In the genomic region with DNA sequence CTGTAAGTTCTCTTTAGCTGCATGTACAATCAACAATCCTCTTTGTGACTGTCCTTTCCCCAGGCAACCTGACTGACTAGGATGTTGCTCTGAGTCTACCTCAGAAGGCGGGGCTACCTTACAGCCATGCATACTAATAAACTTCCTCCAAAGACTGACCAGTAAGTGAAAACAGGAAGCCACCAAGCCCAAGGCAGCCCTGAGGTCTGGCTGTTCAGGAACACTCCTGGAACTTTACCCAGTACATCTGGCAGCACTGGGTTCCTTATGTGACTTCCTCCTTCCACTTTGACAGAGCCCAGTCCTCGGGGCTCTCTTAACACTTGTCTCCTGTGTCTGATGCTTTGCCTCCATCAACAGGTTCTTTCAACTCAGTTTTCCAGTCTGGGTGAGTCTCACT, we compare ENCODE assay signal across 14 mouse cellular contexts.
DNase-seq lines count a peak whose midpoint lies in the region; ATAC-seq and TF ChIP-seq lines count a peak whose summit lies in the region.
"Had no signal": no experiment of that assay in that cellular context is flagged by ENCODE, and none has a peak within 500 bp of the region (broad histone marks: within the 10 kb centered on the region; RNA-seq: fewer than 3 reads in every experiment).

No protein-coding gene starts in this region.

- WGBS in lung, embryonic 14.5 days: 80% methylated on average over 2 of the region's 2 CpGs
- WGBS in large intestine, adult 2 months: 50% methylated on average over 2 of the region's 2 CpGs
- 83% methylated on average over 2 of the region's 2 CpGs for WGBS in forebrain, embryonic 16.5 days
- WGBS in hindbrain, embryonic 11.5 days: 86% methylated on average over 2 of the region's 2 CpGs

- no peak for ATAC-seq in lung, embryonic 14.5 days (ENCODE audit: insufficient read depth)
- no peak for ATAC-seq in forebrain, embryonic 16.5 days
- no peak for ATAC-seq in hindbrain, embryonic 11.5 days (ENCODE audit: low FRiP score)

- no peaks in the 10 kb centered on the region for H3K9me3 ChIP-seq in lung, embryonic 14.5 days (ENCODE audit: low read depth, low read length)
- no peaks in the 10 kb centered on the region for H3K9me3 ChIP-seq in forebrain, embryonic 16.5 days (ENCODE audit: control insufficient read depth, low read length)
- no peaks in the 10 kb centered on the region for H3K9me3 ChIP-seq in hindbrain, embryonic 11.5 days (ENCODE audit: control insufficient read depth, low read length)
- H3K9me3 ChIP-seq: midbrain, embryonic 12.5 days; neural tube, embryonic 12.5 days had no signal

- H3K4me1 ChIP-seq in lung, embryonic 14.5 days (ENCODE audit: insufficient read depth): no peaks in the 10 kb centered on the region
- H3K4me1 ChIP-seq in forebrain, embryonic 16.5 days (replicated peaks; ENCODE audit: control insufficient read depth, insufficient read depth, low read length): no peaks in the 10 kb centered on the region
- H3K4me1 ChIP-seq in hindbrain, embryonic 11.5 days (replicated peaks; ENCODE audit: control insufficient read depth, insufficient read depth, low read length): no peaks in the 10 kb centered on the region
- H3K4me1 ChIP-seq: midbrain, embryonic 12.5 days; neural tube, embryonic 12.5 days had no signal

- H3K4me3 ChIP-seq in gastrocnemius, adult 2 months: no peak overlapping the region
- no peak overlapping the region for H3K4me3 ChIP-seq in lung, embryonic 14.5 days (ENCODE audit: low read depth, low read length)
- H3K4me3 ChIP-seq in forebrain, embryonic 16.5 days (replicated peaks; ENCODE audit: low read length): no peak overlapping the region
- no peak overlapping the region for H3K4me3 ChIP-seq in hindbrain, embryonic 11.5 days (ENCODE audit: low read depth, low read length)
- H3K4me3 ChIP-seq: midbrain, embryonic 12.5 days; neural tube, embryonic 12.5 days had no signal

- DNase-seq in gastrocnemius, adult 2 months: no peak
- no peak for DNase-seq in gastrocnemius, postnatal 14 days
- peak; percentile 7 for DNase-seq in lung, embryonic 14.5 days
- no peak for DNase-seq in lung, postnatal 14 days
- peak; percentile 25 for DNase-seq in large intestine, adult 2 months (ENCODE audit: low read depth, low spot score)
- peak; percentile 23 to 28 for DNase-seq in natural killer cell, adult 2 months (ENCODE audit: low spot score in 2 of 2)
- DNase-seq in hindbrain, embryonic 11.5 days (ENCODE audit: low spot score): no peak
- DNase-seq: cerebellum, adult 9-10 months; heart, postnatal 14 days; thymus, postnatal 25 days had no signal

- no peak for TF ChIP-seq CTCF in gastrocnemius, adult 2 months (IDR thresholded peaks at IDR 0.05)
- TF ChIP-seq CTCF in lung, embryonic 14.5 days (IDR thresholded peaks at IDR 0.05; ENCODE audit: low read depth): no peak

- no peaks in the 10 kb centered on the region for H3K27me3 ChIP-seq in lung, embryonic 14.5 days (ENCODE audit: insufficient read depth, low read length)
- no peaks in the 10 kb centered on the region for H3K27me3 ChIP-seq in forebrain, embryonic 16.5 days (replicated peaks; ENCODE audit: control insufficient read depth, insufficient read depth, low read length)
- no peaks in the 10 kb centered on the region for H3K27me3 ChIP-seq in hindbrain, embryonic 11.5 days (ENCODE audit: control insufficient read depth, insufficient read depth, low read length)
- H3K27me3 ChIP-seq: midbrain, embryonic 12.5 days; neural tube, embryonic 12.5 days had no signal

- H3K9ac ChIP-seq in lung, embryonic 14.5 days: no peak overlapping the region
- H3K9ac ChIP-seq in forebrain, embryonic 16.5 days (replicated peaks; ENCODE audit: low read depth, low read length): no peak overlapping the region
- no peak overlapping the region for H3K9ac ChIP-seq in hindbrain, embryonic 11.5 days (ENCODE audit: low read depth, low read length)
- H3K9ac ChIP-seq: liver, embryonic 14.5 days; midbrain, embryonic 12.5 days; neural tube, embryonic 12.5 days had no signal

- H3K27ac ChIP-seq in gastrocnemius, adult 2 months: peak overlapping the region; percentile 17; the same call in 1 of the 2 replicates
- H3K27ac ChIP-seq in lung, embryonic 14.5 days (ENCODE audit: low read depth): no peak overlapping the region
- H3K27ac ChIP-seq in forebrain, embryonic 16.5 days (ENCODE audit: low read length): no peak overlapping the region
- H3K27ac ChIP-seq in hindbrain, embryonic 11.5 days (ENCODE audit: low read depth, low read length): no peak overlapping the region
- H3K27ac ChIP-seq: liver, embryonic 14.5 days; midbrain, embryonic 12.5 days; neural tube, embryonic 12.5 days had no signal

- no peak overlapping the region for H3K4me2 ChIP-seq in lung, embryonic 14.5 days
- H3K4me2 ChIP-seq in forebrain, embryonic 16.5 days (ENCODE audit: low read length): no peak overlapping the region
- no peak overlapping the region for H3K4me2 ChIP-seq in hindbrain, embryonic 11.5 days (replicated peaks; ENCODE audit: low read depth, low read length)
- H3K4me2 ChIP-seq: midbrain, embryonic 12.5 days; neural tube, embryonic 12.5 days had no signal

- intact Hi-C loops in gastrocnemius, adult 2 months (cut with DNase I): no loop called here
- intact Hi-C loops in gastrocnemius, postnatal 14 days (cut with DNase I; ENCODE audit: low total_unique reads): loop anchor here (10.0 kb wide), 1 partner anchor 142 kb away; no protein-coding TSS in a partner anchor

- H3K36me3 ChIP-seq in lung, embryonic 14.5 days (ENCODE audit: insufficient read depth): peaks cover 46% of the 10 kb centered on the region
- no peaks in the 10 kb centered on the region; the same call in none of the 2 replicates for H3K36me3 ChIP-seq in forebrain, embryonic 16.5 days (ENCODE audit: control insufficient read depth, insufficient read depth)
- H3K36me3 ChIP-seq in hindbrain, embryonic 11.5 days (ENCODE audit: control insufficient read depth, insufficient read depth, low read length): peaks cover 2% of the 10 kb centered on the region; the same call in 1 of the 2 replicates

Comparison
In these comparisons a context has a peak if more than half of its experiments do, and no peak if none do; other contexts are left out.
1. DNase-seq: peak in lung, embryonic 14.5 days (single experiment), large intestine, adult 2 months (single experiment) and natural killer cell, adult 2 months (2 of 2); none in gastrocnemius, adult 2 months (single experiment), gastrocnemius, postnatal 14 days (single experiment), lung, postnatal 14 days (single experiment) and hindbrain, embryonic 11.5 days (single experiment).